Mouse (Mus musculus): ENCODE measurements around the gene Slc25a10. TPM values are rescaled to one million over a fixed set of nuclear protein-coding genes. Genes with fewer than 3 reads are reported as not detected.
A peak's percentile ranks its signal among the peaks of the same experiment; 100 is the strongest.

Gene Slc25a10
- polyA plus RNA-seq, 1 experiment: 416 TPM

DNA sequence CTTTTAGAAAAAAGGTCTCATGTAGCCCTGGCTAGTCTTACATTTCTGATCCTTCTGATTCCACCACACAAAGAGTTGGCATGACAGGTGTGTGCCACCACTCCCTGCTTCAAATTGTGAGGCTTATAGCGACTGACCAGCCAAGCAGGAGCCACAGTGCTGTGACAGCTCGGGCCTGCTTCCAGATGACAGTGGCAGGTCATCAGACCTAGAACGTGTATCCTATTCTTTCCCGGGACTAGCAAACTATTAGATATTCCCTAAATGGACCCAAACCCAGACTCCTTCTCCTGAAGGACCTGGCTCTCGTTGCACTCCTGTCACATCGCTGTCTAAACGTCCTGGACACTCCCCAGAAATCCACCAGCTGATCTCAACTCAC is 57.1 kb downstream of the Slc25a10 start:
- Histone ChIP-seq H3K4me1 (ENCODE audit: control insufficient read depth, insufficient read depth, insufficient read length, low read length) (peaks cover 25% of the 10 kb centered on the region; the same call in 1 of the 2 replicates), H3K27ac (ENCODE audit: insufficient read depth, low read depth, low read length) (peak overlapping the region; percentile 94), H3K27me3 (ENCODE audit: control insufficient read depth, insufficient read depth, low read length) (no peaks in the 10 kb centered on the region), H3K4me3 (ENCODE audit: low read depth, low read length) (peak overlapping the region; percentile 74), H3K36me3 (ENCODE audit: control insufficient read depth, insufficient read depth, low read length) (no peaks in the 10 kb centered on the region)
- under 1% methylated on average over 7 of the region's 7 CpGs for WGBS
- TF ChIP-seq CTCF (IDR thresholded peaks at IDR 0.05; ENCODE audit: extremely low read depth, insufficient read length, insufficient replicate concordance, low read depth, low read length) (no peak), POLR2A (IDR thresholded peaks at IDR 0.05; ENCODE audit: low read depth, low read length) (no peak)

Other genes with a start within 250 kb of the Slc25a10 start
- 927 and 1,318 TPM in 2 replicates for gene Actg1, start 143.3 kb upstream of the Slc25a10 start, polyA plus RNA-seq (2012; rRNA removed)
- gene Fscn2, start 130.3 kb upstream of the Slc25a10 start, polyA plus RNA-seq (2012; rRNA removed): not detected in 2 replicates
- 32.0 and 49.2 TPM in 2 replicates for gene Faap100, start 113.1 kb upstream of the Slc25a10 start, polyA plus RNA-seq (2012; rRNA removed)
- 29.0 and 54.8 TPM in 2 replicates for gene Nploc4, start 54.1 kb upstream of the Slc25a10 start, polyA plus RNA-seq (2012; rRNA removed)
- 0.15 and 0.60 TPM in 2 replicates for gene Tspan10, start 49.2 kb upstream of the Slc25a10 start, polyA plus RNA-seq (2012; rRNA removed)
- gene Pde6g, start 38.3 kb upstream of the Slc25a10 start, polyA plus RNA-seq (2012; rRNA removed): 0.43 TPM in 2 replicates
- 16.6 and 23.6 TPM in 2 replicates for gene Oxld1, start 33.8 kb upstream of the Slc25a10 start, polyA plus RNA-seq (2012; rRNA removed)
- 3.6 and 4.4 TPM in 2 replicates for gene Ccdc137, start 33.7 kb upstream of the Slc25a10 start, polyA plus RNA-seq (2012; rRNA removed)
- 14.3 and 15.4 TPM in 2 replicates for gene Arl16, start 24.2 kb upstream of the Slc25a10 start, polyA plus RNA-seq (2012; rRNA removed)
- gene Mrpl12, start 7.2 kb upstream of the Slc25a10 start, polyA plus RNA-seq (2012; rRNA removed): 130 and 155 TPM in 2 replicates
- gene Gcgr, start 38.9 kb downstream of the Slc25a10 start, polyA plus RNA-seq (2012; rRNA removed): 1.4 and 2.6 TPM in 2 replicates
- 24.0 and 30.3 TPM in 2 replicates for gene Mcrip1, start 57.9 kb downstream of the Slc25a10 start, polyA plus RNA-seq (2012; rRNA removed)
- 0.51 TPM in 1 of 2 replicates, not detected in the other for gene Ppp1r27, start 59.3 kb downstream of the Slc25a10 start, polyA plus RNA-seq (2012; rRNA removed)
- 442 and 705 TPM in 2 replicates for gene P4hb, start 81.4 kb downstream of the Slc25a10 start, polyA plus RNA-seq (2012; rRNA removed)
- 489 and 1,022 TPM in 2 replicates for gene Arhgdia, start 89.8 kb downstream of the Slc25a10 start, polyA plus RNA-seq (2012; rRNA removed)
- gene Alyref, start 106.5 kb downstream of the Slc25a10 start, polyA plus RNA-seq (2012; rRNA removed): 12.0 and 24.0 TPM in 2 replicates
- 46.4 and 97.9 TPM in 2 replicates for gene Anapc11, start 106.6 kb downstream of the Slc25a10 start, polyA plus RNA-seq (2012; rRNA removed)
- 0.98 and 7.2 TPM in 2 replicates for gene Npb, start 116.6 kb downstream of the Slc25a10 start, polyA plus RNA-seq (2012; rRNA removed)
- 449 and 1,029 TPM in 2 replicates for gene Pcyt2, start 126.1 kb downstream of the Slc25a10 start, polyA plus RNA-seq (2012; rRNA removed)
- gene Sirt7, start 133.4 kb downstream of the Slc25a10 start, polyA plus RNA-seq (2012; rRNA removed): 99.1 and 147 TPM in 2 replicates
- gene Mafg, start 141.8 kb downstream of the Slc25a10 start, polyA plus RNA-seq (2012; rRNA removed): 24.8 and 33.6 TPM in 2 replicates
- 17.1 and 19.9 TPM in 2 replicates for gene Pycr1, start 151.9 kb downstream of the Slc25a10 start, polyA plus RNA-seq (2012; rRNA removed)
- 0.39 and 1.0 TPM in 2 replicates for gene Myadml2, start 156.3 kb downstream of the Slc25a10 start, polyA plus RNA-seq (2012; rRNA removed)
- gene Notum, start 169.3 kb downstream of the Slc25a10 start, polyA plus RNA-seq (2012; rRNA removed): 0.67 and 0.99 TPM in 2 replicates
- 86.9 and 138 TPM in 2 replicates for gene Aspscr1, start 181.1 kb downstream of the Slc25a10 start, polyA plus RNA-seq (2012; rRNA removed)
- gene Cenpx, start 221.9 kb downstream of the Slc25a10 start, polyA plus RNA-seq (2012; rRNA removed): 38.4 and 46.2 TPM in 2 replicates
- gene Lrrc45, start 222.1 kb downstream of the Slc25a10 start, polyA plus RNA-seq (2012; rRNA removed): 22.0 and 23.9 TPM in 2 replicates
- gene Rac3, start 229.6 kb downstream of the Slc25a10 start, polyA plus RNA-seq (2012; rRNA removed): 4.1 and 5.1 TPM in 2 replicates
- gene Dcxr, start 235.4 kb downstream of the Slc25a10 start, polyA plus RNA-seq (2012; rRNA removed): 102 and 127 TPM in 2 replicates
- 1.2 and 11.4 TPM in 2 replicates for gene Cbr2, start 240.3 kb downstream of the Slc25a10 start, polyA plus RNA-seq (2012; rRNA removed)

Data from small intestine, adult 2 months (tissue).